Mouse (Mus musculus): Measurements from ENCODE around the gene Myom1. TPM values are rescaled to one million over a fixed set of nuclear protein-coding genes. Genes with fewer than 3 reads are reported as not detected.

Gene Myom1
- polyA plus RNA-seq, 1 experiment from 2014 or later: 1.6 TPM

DNA sequence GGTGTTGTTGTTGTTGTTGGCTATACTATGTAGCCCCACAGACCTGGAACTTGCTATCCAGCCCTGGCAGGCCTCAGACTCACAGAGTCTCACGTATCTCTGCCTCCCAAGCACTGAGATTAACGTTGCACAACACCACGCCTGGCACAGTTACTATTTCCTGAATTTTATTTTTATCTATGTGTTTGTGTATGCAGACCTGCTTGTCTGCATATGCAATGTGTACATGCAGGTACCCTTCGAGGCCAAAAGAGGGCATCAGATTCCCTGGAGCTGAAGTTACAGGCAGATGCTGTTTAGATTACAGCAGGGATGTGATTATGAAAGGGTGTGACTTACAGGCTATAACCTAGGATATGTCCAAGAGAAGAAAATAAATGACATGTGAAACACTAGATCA is 84.5 kb downstream of the Myom1 start:
- Histone ChIP-seq H3K9me3 (no peaks in the 10 kb centered on the region), H3K4me2 (no peak overlapping the region), H3K36me3 (no peaks in the 10 kb centered on the region), H3K4me1 (replicated peaks) (no peaks in the 10 kb centered on the region), H3K27me3 (no peaks in the 10 kb centered on the region), H3K4me3 (no peak overlapping the region), H3K27ac (no peak overlapping the region), H3K9ac (no peak overlapping the region)
- ATAC-seq (ENCODE audit: low FRiP score): no peak
- 92% methylated on average over 4 of the region's 4 CpGs for WGBS

DNA sequence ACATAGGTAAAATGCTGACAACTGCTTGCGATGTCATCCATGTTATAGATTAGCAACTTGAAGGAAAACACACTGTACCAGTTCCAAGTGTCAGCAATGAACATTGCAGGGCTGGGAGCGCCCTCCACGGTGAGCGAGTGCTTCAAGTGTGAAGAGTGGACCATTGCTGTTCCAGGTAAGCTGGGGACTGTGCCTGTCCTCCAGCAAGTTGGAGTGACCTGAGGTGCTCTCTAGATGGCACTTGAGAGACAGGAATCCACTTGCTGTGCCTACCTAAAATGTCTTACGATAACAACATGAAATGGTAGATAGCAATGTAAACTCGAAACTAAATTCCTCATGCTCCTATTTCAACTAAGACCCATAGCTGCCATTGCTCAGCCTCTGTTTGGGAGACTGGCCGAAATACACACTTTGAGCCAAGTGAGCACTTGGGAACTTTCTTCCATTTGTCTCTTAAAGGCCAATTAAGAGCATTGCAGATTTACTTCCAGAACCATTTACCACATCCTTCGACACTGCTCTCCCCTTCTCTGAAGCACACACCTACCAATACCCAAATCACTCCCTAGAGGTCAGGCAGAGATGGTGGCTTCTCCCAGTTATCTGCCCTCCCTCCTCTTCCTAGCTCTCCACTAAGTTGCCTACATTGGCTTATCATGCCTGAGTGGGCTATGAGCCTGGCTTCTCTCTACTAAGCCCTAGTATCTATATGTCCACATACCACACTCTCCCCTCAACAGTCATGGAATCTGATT is 85.1 kb downstream of the Myom1 start:
- Histone ChIP-seq H3K9ac (no peak overlapping the region), H3K27ac (no peak overlapping the region), H3K4me3 (no peak overlapping the region), H3K4me1 (replicated peaks) (no peaks in the 10 kb centered on the region), H3K36me3 (no peaks in the 10 kb centered on the region), H3K27me3 (no peaks in the 10 kb centered on the region), H3K4me2 (no peak overlapping the region), H3K9me3 (no peaks in the 10 kb centered on the region)
- 95% methylated on average over 8 of the region's 8 CpGs for WGBS
- ATAC-seq (ENCODE audit: low FRiP score): no peak

DNA sequence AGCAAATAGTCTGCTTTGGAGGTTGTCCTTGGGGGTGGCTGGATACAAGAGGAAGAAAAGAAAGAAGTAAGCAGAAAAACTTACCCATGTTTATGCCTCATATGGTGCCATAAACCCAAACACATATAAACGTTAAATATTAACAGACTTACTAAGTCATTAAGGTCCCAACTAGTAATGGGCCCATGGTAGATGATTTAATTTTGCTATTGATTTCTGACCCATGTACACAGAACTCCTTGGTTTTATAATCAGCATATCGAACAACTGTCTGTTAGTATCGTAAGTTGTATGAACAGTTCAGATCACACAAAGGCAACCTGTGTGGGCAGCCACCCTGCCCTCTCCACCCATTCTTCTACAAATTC is 85.7 kb downstream of the Myom1 start:
- H3K9me3 ChIP-seq: no peaks in the 10 kb centered on the region
- no peak overlapping the region for H3K27ac ChIP-seq
- H3K9ac ChIP-seq: no peak overlapping the region
- no peaks in the 10 kb centered on the region for H3K36me3 ChIP-seq
- 87% methylated on average over 3 of the region's 3 CpGs for WGBS
- H3K4me2 ChIP-seq: no peak overlapping the region
- ATAC-seq (ENCODE audit: low FRiP score): no peak
- H3K27me3 ChIP-seq: no peaks in the 10 kb centered on the region
- H3K4me3 ChIP-seq: no peak overlapping the region
- H3K4me1 ChIP-seq (replicated peaks): no peaks in the 10 kb centered on the region

DNA sequence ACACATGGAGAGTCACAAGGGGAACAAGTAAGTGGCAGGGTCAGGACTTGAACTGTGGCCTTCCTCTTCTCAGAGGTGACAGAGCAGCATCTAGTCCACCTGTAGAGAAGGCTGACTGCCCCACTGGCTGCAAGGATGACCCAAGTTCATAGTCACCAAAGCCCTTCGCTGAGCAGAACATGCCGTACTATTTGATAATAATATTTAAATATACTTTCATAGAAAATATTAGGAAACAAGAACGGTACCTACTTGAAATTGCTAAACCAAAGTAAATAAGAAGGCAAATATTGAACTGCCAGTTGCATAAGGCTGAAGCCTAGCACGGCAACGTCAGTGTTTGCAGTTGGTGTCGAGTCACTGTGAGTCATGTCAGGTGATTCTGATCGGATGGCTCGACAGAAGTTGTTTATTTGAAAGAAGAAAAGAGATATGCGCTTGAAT is 86.6 kb downstream of the Myom1 start:
- 87% methylated on average over 9 of the region's 9 CpGs for WGBS

DNA sequence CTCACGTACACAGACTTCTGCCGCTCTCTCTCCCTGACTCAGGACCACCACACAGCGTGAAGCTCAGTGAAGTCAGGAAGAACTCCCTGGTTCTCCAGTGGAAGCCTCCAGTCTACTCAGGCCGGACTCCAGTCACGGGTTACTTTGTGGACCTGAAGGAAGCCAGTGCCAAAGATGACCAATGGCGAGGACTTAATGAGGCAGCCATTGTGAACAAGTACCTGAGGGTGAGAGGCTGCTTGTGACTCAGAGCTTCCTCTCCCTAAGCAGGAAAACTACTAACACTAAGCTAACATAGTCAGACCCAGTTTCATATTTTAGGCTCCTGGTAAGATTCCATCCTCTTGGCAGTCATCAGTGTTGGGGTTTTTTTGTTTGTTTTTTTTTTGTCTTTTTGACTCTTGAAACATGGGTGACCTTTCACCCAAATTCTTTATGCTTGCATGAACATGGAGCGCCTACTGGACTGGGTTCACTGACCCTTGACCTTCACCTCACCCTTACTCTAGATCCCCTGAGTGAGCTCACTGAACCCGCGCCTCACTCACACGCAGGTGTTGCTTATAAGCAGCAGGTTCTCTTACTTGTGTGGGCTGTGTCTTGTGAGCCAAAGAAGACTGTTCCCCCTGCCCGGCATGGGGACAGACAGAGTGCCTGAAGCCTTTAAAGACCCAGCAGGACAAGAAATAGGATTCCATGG is 87.5 kb downstream of the Myom1 start:
- no peak overlapping the region for H3K4me3 ChIP-seq
- no peak overlapping the region for H3K9ac ChIP-seq
- no peaks in the 10 kb centered on the region for H3K9me3 ChIP-seq
- no peak for ATAC-seq (ENCODE audit: low FRiP score)
- H3K27me3 ChIP-seq: no peaks in the 10 kb centered on the region
- H3K27ac ChIP-seq: no peak overlapping the region
- H3K4me1 ChIP-seq (replicated peaks): no peaks in the 10 kb centered on the region
- no peak overlapping the region for H3K4me2 ChIP-seq
- H3K36me3 ChIP-seq: no peaks in the 10 kb centered on the region
- WGBS: 73% methylated on average over 11 of the region's 11 CpGs

More for the DNA sequence above, 86.6 kb downstream of the Myom1 start:
- Histone ChIP-seq H3K9me3 (no peaks in the 10 kb centered on the region), H3K4me1 (replicated peaks) (no peaks in the 10 kb centered on the region), H3K9ac (no peak overlapping the region), H3K27ac (no peak overlapping the region), H3K27me3 (no peaks in the 10 kb centered on the region), H3K4me2 (no peak overlapping the region), H3K36me3 (no peaks in the 10 kb centered on the region), H3K4me3 (no peak overlapping the region)
- no peak for ATAC-seq (ENCODE audit: low FRiP score)

DNA sequence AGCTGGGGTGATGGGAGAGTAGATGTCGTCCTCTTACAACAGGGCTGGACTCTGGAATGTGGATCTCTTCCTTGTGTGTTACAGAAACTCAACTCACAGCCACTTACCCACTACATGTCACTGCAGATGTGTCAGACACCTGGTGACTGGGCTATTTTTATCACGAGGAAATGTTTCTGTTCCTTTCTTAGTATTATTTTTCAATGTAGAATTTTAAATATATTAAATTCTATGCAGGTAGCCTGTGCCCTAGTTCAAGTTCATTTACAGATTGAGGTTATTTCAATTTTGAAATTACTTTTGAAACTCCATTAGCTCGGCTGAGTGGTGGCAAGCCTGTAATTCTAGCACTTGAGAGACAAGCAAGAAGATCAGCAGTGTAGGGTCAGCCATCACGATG is 88.6 kb downstream of the Myom1 start:
- ATAC-seq (ENCODE audit: low FRiP score): no peak
- H3K4me3 ChIP-seq: no peak overlapping the region
- H3K4me2 ChIP-seq: no peak overlapping the region
- no peaks in the 10 kb centered on the region for H3K9me3 ChIP-seq
- no peaks in the 10 kb centered on the region for H3K36me3 ChIP-seq
- no peak overlapping the region for H3K9ac ChIP-seq
- 89% methylated on average over 4 of the region's 4 CpGs for WGBS
- H3K27me3 ChIP-seq: no peaks in the 10 kb centered on the region
- no peak overlapping the region for H3K27ac ChIP-seq
- H3K4me1 ChIP-seq (replicated peaks): no peaks in the 10 kb centered on the region

DNA sequence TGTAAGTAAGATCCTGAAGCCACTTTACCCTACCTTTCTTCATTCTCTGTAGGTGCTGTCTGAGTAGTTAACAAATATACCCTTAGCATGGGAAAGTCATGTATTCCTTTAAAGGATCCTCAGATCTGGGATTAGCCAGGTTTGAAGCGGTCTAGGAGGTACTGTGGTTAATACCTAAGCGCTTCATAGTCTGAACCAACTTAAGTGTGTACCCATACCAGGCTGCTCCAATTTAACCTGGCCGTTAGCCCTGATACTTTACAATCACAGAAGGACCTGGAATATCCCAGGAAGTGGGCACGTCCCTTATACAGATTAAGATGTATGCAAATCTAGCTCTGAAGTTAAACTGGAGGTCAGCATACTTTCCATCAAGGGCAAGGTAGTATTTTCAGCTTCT is 89.9 kb downstream of the Myom1 start:
- Histone ChIP-seq H3K9ac (no peak overlapping the region), H3K27me3 (no peaks in the 10 kb centered on the region), H3K4me2 (no peak overlapping the region), H3K9me3 (no peaks in the 10 kb centered on the region), H3K4me1 (replicated peaks) (no peaks in the 10 kb centered on the region), H3K27ac (no peak overlapping the region), H3K4me3 (no peak overlapping the region), H3K36me3 (no peaks in the 10 kb centered on the region)
- no peak for ATAC-seq (ENCODE audit: low FRiP score)
- 97% methylated on average over 4 of the region's 4 CpGs for WGBS

DNA sequence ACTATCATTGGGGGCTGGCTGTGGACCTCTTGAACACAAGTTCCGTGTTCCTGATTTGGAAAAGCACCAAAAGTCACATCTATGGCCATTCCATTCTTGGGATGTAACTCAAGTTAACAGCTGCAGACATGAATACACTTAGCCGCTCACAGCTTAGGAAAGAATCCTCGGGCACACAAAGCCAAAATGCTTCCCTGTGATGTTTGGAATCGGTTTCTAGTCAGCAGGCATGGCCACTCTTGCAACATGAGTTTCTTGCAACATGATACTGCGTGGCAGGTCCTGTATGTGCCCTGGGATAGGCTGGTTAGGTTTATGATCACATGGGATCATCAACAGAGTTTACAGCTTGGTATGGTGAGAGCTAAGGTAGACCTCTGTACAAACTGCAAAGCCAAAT is 91.4 kb downstream of the Myom1 start:
- no peak overlapping the region for H3K4me2 ChIP-seq
- no peak for ATAC-seq (ENCODE audit: low FRiP score)
- no peaks in the 10 kb centered on the region for H3K36me3 ChIP-seq
- WGBS: 82% methylated on average over 5 of the region's 5 CpGs
- H3K4me1 ChIP-seq (replicated peaks): no peaks in the 10 kb centered on the region
- H3K9ac ChIP-seq: no peak overlapping the region
- no peak overlapping the region for H3K27ac ChIP-seq
- no peak overlapping the region for H3K4me3 ChIP-seq
- H3K9me3 ChIP-seq: no peaks in the 10 kb centered on the region
- no peaks in the 10 kb centered on the region for H3K27me3 ChIP-seq

DNA sequence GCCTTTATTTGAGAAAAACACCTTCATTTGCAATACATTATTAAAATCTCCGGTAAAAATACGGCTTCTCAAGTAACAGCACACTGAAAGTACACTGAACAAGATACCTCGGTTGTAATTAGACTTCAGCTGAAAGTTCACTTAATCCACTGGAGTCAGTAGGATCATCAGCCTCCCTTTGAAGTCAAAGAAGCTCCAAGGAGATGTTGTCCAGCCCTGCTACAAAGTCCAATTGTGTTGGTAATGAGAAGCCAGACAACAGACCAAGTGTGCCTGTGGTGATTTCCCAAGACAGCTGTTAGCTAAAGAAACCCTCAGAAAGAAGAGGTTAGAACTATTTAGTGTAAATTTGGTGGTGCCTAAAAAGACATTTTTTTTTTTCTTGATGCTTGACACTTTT is 92.0 kb downstream of the Myom1 start:
- no peak overlapping the region for H3K9ac ChIP-seq
- no peak overlapping the region for H3K4me2 ChIP-seq
- H3K27ac ChIP-seq: no peak overlapping the region
- H3K4me1 ChIP-seq (replicated peaks): no peaks in the 10 kb centered on the region
- H3K36me3 ChIP-seq: no peaks in the 10 kb centered on the region
- 73% methylated on average over 3 of the region's 3 CpGs for WGBS
- no peak for ATAC-seq (ENCODE audit: low FRiP score)
- H3K27me3 ChIP-seq: no peaks in the 10 kb centered on the region
- H3K4me3 ChIP-seq: no peak overlapping the region
- no peaks in the 10 kb centered on the region for H3K9me3 ChIP-seq

DNA sequence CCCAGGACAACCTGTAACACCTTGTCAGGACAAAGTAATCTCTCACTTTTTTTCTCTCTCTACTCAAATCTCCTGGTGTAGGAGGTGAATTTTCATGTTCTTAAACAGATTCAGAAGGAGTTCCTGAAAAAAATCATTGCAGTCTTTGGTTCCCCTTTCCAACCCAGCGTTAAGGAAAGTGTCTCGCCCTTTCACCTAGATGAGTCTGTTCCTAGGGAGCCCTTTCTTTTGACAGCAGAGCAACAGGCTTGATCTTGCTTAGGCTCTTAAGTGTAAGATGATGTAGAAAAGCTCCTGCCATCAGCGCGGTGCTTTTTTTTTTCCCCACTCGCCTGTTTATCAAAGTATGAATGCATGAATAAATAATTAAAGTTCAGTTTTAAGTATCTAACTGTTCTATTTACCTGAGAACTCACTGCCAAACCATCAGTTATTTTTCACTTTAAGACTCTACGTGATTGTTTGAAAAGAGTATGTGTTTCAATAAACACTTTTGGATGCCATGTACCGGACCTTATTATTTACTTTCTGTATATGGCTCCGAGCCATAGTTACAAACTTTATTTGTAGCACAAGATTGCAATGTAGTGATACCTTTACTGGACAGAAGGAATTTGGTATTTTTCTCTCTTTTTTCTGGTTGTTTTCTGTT is 94.2 kb downstream of the Myom1 start:
- Histone ChIP-seq H3K4me1 (replicated peaks) (no peaks in the 10 kb centered on the region), H3K36me3 (no peaks in the 10 kb centered on the region), H3K27me3 (no peaks in the 10 kb centered on the region), H3K4me2 (no peak overlapping the region), H3K27ac (no peak overlapping the region), H3K9me3 (no peaks in the 10 kb centered on the region), H3K4me3 (no peak overlapping the region), H3K9ac (no peak overlapping the region)
- ATAC-seq (ENCODE audit: low FRiP score): no peak
- 89% methylated on average over 8 of the region's 8 CpGs for WGBS

DNA sequence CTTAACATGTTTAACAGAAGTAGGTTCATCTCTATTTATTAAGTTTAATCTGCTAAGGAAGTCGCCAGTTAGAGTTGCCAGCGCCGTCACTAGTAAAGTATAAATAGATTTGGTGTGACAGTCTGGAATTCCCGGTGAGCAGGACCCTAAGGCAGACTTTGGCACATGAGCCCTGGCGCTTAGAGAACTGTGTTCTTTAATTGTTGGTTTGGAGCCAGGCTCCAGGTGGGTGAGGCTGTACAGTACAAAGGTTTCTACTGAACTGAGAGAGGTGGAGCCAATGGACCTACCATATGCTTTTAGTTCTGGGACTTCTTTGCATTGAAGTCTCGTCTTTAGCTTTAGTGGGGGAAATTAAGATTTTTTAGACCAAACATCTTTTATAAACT is 94.8 kb downstream of the Myom1 start:
- no peak for ATAC-seq (ENCODE audit: low FRiP score)
- Histone ChIP-seq H3K9me3 (no peaks in the 10 kb centered on the region), H3K36me3 (no peaks in the 10 kb centered on the region), H3K27ac (no peak overlapping the region), H3K4me3 (no peak overlapping the region), H3K27me3 (no peaks in the 10 kb centered on the region), H3K9ac (no peak overlapping the region), H3K4me2 (no peak overlapping the region), H3K4me1 (replicated peaks) (no peaks in the 10 kb centered on the region)
- WGBS: 85% methylated on average over 6 of the region's 6 CpGs

DNA sequence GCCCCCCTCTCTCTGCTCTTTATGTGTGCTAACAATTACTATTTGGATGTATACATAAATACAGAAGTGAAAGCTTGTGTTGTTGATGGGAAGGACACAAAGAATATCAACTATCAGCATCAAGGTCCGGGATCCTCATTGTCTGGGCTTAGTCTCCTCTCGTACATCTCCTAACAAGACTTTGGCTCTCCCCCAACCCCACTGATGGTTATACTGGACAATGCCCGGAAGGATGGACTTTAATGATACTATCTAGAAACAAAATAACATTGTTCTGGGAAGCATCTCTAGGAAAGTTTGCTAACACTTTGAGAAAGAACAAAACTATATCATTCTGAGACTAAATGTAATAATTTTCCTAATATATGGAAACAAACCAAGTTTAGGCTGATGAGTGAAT is 96.2 kb downstream of the Myom1 start:
- Histone ChIP-seq H3K4me1 (replicated peaks) (peaks cover 5% of the 10 kb centered on the region; the same call in 1 of the 2 replicates), H3K9me3 (no peaks in the 10 kb centered on the region), H3K9ac (no peak overlapping the region), H3K4me3 (no peak overlapping the region), H3K4me2 (no peak overlapping the region), H3K36me3 (no peaks in the 10 kb centered on the region), H3K27ac (no peak overlapping the region), H3K27me3 (no peaks in the 10 kb centered on the region)
- 86% methylated on average over 3 of the region's 3 CpGs for WGBS
- no peak for ATAC-seq (ENCODE audit: low FRiP score)

Data from hindbrain, embryonic 13.5 days (tissue).